Mouse (Mus musculus): ENCODE data around the gene Sema4a.
"Not testable (repeated sequence)": the region's sequence is repeated elsewhere in the genome, so short reads cannot be mapped to it uniquely, and the experiment has no call there.

Gene Sema4a

DNA sequence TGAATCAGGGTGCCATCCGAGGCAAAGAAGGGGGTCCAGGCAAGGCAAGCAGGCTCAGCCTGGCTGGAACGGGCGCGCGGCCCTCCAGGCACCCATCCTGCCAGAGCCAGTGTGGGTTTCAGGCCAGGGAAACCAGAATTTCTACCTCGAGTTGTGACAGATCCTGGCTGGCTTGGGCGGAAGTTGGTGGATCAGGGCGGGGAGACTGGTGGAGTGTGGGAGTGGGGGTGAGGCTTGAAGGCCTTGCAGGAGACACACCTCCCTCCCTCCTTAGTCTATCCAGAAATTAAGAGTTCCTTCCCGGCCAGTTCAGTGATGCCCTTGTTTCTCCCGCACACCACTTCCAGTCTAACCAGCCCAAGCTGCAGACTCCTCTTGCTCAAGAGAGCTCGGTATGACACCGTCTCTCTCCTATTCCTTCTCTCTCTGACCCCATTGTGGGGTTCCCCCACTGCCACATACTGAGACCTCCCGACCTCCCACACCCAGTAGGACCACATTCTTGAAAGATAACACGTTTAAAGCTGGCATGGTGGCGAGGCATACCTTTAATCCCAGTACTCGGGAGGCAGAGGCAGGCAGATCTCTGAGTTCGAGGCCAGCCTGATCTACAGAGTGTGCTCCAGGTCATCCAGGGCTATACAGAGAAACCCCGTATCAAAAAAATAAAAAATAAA, 5.3 kb downstream of the Sema4a start:
- no peak for DNase-seq

DNA sequence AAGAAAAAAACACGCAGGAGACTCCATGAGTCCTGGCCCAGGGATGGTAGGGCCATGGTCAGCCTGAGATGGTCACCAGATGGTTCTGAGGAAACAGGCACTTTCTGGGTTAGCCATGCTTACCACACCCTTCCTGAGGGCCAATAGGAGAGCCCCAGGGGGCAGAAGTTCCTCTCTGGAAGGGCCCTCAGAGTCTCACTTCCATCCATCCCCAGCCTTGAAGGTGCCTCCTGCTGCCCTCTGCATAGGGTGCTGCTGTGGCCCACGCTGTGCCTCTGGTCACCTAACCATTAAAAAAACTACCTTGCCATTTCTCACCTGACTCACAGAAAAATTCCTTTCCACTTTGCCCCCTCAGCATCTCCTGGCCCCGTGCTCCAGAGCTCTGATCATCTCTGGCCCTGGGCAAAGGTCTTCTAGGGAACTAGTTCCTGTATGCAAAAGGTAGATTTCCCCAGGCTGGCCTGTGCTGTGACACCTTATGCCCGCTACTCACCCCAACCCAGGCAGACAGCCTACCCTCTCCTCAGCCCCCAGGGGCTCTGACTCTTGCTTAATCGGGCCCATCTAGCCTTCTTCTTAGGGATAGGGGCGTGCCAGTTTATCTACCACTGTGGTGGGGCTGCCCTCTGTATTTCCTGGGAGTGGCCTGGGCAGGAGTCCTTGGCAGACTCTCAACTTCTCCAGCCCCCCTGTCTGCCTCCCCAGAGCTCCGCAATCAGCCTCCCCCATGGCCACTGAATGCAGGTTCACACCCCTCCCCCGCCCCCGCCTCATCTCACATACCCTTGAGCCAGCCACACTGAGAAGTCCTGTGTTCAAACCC, 6.0 kb downstream of the Sema4a start:
- no peak for DNase-seq

DNA sequence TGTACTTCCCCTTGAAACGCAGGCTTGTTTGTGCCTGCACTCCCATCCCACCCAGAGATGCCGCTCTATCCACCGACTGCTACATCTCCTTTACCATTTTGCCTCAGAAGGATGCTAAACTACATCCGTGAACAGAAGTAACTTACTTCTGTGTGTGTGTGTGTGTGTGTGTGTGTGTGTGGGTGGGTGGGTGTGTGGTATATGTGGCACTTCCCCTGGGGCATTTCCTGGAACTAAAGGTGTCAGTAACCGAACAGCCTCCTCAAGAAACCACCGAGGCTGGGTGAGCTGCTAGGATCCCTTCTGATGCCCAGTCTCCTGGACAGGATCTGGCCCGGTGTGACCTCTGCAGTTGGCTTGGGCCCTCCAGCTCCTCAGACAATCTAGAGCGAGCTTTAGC, 7.0 kb downstream of the Sema4a start:
- no peak for DNase-seq

DNA sequence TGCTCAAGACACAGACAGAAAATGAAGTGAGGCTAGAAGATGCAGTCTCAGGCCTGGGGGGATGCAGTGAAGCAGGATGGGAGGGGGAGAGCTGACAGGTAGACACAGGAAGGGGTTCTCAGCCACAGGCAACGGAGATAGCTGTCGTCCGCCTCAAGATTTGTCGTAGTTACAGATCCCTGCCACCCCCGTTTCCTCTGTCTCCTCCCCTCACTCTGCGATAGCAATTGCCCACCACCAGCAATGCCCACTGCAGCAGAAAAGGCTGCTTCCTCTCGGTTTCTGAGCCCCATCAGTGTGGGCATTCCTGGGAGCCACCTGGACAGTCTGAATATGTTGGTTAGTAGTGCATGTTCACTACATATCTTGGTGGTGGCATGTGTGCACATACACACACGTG, 7.6 kb downstream of the Sema4a start:
- DNase-seq, result no peak

DNA sequence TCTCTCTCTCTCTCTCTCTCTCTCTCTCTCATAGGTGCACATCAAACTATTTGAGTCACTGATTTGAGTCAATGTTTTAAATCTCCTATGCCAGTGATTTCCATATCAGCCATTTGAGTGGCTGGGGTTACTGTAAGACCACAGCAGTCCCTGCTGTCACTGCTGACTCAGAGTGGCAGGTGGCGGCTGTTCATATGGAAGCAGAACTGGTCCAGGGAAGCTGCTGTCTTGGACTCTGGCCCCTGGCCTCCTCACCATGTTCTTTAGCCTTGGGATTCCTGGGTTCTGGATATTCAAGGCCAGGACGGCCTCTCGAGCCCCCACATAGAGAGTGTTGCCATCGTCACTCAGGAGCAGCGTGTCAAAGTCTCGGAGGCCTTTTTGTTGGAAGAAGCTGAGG, 8.3 kb downstream of the Sema4a start:
- DNase-seq, result no peak

DNA sequence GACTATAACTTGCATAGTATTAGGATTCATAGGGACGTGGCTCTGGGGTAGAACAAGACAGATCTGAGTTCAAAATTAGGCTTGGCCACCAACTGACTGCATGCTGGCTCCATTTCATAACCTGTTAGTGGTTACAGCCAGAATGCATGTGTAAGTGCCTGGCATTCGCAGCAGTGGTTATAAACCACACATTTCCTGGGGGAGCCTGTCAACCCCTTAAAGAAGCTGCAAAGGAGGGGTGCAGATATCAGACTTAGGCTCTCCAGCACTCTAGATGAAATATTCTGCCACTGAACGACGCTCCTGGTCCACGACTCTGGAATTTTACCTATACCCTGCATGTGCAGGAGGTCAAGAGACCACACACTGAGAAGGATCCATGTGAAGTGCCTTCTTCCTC, 8.7 kb downstream of the Sema4a start:
- no peak for DNase-seq

DNA sequence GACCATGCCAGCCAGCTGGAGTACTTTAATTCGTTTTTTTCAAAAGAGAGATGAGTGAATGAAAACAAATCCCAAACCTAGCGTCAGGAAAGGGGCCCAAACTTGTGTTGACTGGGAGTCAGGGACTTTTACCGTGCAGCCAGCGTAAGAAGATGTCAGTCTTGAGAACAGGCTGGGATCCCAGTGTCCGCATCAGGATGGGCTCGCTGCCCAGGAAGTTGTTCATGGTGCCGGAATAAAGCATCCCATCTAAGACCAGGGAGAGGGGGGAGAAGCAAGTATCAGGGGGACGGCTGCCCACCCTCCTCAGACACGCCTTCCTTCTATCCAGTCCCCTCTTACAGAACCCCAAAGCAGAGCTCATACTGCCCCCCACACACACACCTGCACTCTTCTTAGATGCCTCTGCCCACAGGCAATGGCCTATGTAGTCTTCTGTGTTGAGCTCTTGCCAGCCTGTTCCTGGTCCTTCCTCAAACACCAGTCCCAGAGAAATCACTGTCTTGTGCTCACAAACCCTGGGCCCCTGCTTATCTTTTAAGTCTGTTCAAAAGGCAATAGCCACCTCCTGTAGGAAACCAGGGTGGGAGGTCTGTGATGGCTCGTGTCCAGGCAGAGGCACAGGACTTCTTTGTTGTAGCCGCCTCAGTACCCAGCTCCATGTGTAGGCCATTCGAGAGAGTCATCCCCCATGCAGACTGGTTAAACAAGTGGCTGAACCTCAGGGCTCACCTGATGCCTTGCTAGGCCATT, 10.4 kb downstream of the Sema4a start:
- no peak for DNase-seq

DNA sequence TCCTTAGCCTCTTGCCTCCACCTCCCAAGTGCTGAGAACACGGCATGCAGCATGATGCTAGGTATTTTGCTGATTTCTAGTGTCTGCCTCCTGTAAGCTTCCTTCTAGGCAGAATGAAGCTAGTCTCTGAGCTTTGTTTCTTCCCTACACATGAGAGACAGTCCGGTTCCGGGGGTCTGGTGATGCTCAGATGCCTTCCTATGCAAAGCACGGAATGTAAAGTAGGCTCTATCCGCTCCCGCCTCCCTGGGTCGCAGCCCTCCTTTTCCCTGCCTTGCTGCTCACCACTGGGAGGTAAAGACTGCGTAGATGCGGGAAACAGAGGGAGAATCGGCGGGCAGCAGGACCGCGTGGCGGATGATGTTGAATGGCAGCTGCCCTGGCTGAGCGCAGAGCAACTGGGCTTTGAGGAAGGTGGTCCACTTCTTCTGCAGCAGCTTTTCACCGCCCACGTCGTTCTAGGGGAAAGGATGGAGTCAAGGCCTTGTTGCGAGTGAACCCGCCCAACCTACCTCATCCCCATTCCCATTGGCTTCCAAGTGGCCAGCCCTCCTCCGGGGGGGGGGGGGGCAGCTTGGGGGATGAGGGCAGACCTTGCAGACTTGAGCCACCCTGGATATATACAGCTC, 11.5 kb downstream of the Sema4a start:
- no peak for DNase-seq

DNA sequence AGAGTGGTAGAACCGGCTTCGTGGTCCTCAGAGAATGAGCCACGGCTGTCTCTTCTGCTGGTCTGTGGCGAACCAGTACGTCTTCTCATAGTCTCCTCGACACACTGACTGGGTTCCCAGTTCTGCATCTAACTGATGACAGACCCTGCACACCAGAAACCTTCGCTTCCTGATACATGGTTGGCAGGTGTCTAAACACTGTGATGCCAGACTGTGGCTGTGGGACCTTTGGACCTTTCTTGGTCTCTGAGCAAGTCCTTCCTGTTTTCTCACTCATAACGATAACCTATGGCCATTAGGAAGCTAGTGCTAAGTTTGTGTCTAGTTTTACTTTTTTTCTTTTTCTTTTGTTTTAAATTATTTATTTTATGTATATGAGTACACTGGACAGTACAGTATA, 12.5 kb downstream of the Sema4a start:
- no peak for DNase-seq

DNA sequence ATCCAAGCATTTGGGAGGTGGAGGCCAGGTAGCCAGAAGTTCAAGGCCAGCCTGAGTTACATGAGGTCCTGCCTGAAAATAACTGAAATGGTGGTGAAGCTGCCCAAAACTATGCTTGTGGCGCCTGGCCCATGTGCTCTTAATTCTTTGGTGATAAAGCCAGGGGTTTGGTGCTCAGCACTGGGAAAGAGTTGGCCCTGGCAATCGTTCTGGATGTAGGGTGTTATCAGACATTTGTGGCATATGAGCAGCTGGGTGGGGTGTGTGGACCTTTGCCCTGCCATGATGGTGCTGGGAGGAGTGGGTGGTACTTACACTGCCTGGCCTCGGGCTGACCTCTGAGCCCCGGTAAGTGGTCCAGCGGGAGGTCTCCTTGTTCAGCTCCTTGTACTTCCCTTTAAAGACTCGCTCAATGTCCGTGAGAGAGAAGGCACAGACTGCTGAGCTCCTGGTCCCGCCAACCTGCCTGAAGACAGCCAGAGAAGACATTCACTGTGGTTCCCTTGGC, 13.3 kb downstream of the Sema4a start:
- no peak for DNase-seq

DNA sequence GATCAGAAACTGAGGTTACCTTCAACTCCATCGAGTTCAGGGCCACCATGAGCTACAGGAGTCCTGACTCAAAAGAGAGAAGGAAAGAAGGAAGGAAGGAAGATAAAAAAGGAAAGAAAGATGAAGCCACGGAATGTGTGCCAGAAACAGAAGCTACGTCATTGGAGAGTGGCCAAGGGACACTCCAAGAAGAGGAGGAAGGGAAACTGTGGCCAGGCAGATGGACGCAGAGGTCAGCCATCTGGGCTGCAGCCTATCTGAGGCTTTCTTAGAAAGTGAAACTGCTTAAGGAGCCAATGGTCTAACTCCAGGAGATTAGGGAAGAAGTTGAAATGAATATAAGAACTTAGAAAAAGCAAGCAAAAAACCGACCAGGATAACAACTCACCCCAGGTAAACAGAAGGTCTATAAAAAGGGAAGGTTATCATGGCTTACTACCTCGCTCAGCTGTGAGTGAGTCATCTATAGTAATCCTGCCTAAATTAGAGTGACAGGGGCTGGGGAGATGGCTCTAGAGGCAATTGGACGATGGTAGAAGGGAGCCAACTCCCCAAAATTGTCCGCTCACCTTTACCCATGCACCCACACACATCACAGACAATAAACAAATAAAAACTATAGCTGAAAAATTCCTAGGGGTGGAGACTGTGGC, 14.4 kb downstream of the Sema4a start:
- DNase-seq, result no peak

DNA sequence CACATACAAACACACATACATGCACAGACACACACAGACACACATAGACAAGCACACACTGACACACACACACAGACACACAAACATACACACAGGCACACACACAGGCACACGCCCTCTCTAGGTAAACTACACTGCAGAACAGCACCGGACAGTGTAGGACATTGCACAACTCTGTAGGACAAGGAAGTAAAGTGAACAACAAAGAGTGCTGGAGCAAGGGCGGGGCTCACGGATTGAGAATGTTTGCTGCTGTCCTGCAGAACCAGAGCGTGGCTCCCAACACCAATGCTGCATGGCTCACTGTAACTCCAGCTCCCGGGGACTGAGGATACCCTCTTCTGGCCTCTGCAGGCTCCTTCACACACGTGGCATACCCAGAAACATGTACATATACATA, 18.1 kb downstream of the Sema4a start:
- DNase-seq, result no peak

DNA sequence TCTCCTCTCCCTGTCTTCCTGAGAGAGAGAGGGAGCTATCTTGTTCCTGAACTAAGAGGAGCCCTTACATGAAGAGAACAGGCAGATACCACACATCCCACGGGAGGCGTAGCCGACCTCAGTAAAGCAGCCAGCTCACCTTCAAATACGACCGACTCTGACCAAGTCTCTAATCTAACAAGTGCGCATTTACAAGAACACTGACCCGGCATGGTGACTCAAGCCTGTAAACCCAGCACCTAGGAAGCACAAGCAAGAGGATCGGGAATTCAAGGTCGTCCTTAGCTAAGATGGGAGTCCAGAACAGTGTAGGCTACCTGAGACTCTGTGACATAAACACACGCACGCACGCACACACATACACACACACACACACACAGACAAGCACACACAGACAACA, 18.5 kb downstream of the Sema4a start:
- DNase-seq, result no peak

DNA sequence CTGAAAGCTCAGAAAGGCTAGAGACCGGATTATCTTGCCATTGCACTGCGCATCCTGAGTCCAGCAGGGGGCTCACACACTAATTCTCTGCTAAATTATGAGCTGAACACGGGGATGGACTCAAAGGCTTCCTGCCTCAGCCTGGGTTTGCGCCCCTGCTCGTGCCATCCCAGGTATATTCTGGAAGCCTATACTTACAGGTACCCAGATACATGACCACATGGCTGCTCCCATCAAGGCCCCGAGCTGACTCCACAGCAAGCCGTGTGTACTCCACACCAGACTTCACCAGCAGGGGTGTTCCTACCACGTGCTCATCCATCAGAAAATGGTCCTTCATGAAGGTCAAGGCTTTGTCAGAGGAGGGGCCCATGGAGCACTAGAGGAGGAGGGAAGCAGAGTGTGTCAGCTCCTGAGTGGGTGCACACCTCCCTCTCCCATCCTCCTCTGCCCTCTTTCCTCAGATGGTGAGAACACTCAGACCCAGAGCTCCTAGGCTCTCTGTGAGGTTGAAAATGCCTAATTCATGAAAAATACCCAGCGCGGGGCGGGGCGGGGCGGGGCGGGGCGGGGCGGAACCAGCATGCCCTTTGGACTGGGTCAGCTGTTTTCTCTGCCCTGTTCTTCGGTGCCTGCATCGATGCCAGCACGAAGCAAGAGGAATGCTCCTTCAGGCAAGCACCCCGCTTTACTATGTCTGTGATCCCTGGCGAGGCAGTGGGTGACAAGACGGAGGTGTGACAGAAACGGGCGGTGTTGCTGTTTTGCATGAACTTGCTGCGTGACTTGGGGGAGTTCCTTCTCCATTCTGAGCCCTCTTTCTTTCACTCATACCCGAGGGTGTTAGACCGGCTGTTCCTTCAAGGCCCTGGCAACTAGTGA, 20.2 kb downstream of the Sema4a start:
- no peak for DNase-seq

DNA sequence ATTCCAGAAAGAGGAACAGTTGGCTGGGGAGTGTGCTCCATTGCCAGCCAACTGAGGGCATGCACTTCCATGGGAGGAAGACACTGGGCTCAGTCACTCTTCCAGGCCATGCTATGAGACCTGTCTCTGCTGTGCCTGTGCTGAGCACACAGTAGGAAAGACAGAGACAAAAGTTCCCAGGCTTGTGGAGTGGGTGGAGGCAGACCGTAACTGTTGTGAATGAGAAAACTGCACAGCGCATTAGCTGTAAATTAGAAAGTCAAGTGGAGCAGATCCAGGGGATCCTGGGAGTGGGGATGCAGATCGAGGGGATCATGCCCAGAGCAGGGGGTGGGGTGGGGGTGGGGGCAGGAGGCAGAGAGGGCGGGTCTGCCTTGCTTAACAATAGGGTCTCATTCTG, 21.4 kb downstream of the Sema4a start:
- no peak for DNase-seq

DNA sequence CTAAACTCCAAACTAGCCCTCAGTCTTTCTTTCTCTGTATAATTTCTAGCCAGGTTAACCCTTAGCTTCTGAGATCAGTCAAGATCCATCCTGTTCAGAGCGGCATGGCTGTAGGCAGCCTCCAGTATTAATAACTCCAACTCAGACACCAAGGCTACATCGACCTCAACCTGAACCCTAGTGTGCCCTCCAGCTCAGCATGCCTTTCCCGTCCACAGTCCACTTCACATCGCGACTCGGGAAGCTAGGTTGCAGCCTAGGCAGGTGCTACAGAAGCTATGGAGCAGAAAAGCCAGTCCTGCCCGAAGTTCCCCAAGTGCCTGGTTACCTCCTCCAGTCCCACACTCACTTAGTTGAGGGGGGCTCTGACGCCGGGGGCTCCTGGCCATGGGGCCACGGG, 23.5 kb downstream of the Sema4a start:
- no peak for DNase-seq

DNA sequence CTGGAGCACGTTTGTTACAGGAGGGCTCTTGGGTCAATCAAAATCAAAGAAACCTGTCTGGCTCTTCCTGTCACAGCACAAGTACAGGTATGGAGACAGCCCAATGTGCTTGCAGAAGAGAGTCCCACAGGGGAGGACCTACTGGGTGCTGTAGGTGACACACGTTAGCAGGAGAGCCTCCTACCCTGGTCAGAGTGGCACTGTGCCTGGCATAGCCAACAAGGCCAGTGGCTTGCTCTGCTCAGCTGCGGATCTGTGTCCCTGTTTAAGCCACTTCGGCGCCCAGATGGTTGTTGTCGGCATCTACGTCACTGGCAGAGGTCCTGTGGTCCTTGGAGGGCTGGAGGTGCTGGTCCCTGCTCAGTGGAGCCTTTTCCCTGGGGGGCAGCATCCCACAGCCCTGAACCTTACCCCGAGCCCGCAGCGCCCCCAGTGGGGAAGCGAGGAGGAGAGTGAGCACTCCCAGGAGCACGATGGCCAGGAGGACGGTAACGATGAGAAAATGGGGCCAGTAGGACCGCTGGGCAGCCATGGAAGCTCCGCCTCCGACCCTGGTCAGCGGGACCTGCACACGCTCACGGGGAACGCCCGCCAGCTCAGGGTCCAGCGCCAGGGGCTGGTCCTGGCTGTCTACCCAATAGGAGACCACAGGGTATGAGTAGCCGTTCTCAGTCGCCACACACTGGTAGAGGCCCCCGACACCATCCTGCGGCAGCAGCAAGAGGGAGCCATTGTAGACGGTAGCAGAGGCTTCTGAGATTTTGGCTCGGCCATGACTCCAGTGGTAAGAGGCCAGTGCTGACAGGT, 24.4 kb downstream of the Sema4a start:
- peak; percentile 58 for DNase-seq

DNA sequence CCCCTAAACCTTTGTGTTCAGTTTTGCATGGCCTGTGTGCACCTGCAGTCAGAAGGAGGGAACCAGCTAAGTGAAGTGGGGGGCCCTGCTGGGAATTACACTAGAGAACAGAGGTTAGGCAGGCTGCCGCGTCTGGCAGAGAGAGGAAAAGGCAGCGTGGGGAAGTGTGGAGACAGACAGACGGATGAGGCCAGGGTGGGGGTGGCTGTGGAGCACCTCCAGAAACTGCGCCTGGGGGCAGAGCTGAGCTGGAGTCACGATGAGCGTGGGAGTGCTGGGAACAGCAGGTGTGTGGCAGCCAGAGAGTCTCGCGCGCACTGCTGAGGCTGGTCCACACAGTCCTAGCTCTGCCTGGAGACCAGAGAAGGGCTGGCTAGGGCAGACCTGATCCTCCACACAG, 25.5 kb downstream of the Sema4a start:
- DNase-seq, result peak; percentile 84

DNA sequence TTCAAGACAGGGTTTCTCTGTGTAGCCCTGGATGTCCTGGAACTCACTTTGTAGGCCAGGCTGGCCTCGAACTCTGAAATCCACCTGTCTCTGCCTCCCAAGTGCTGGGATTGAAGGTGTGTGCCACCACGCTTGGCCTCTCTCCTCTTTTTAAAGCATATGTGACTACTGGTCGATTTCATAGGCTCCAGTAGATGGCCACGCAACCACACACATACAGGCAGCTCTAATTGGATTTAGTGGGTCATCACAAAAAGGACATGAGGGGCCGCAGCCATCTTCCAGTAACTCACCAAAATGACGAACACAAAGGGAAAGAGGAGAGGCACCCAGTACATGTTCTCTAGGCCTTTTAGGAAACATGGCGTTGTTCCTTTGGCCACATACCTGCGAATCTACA, 32.3 kb downstream of the Sema4a start:
- DNase-seq, result not testable (repeated sequence)

DNA sequence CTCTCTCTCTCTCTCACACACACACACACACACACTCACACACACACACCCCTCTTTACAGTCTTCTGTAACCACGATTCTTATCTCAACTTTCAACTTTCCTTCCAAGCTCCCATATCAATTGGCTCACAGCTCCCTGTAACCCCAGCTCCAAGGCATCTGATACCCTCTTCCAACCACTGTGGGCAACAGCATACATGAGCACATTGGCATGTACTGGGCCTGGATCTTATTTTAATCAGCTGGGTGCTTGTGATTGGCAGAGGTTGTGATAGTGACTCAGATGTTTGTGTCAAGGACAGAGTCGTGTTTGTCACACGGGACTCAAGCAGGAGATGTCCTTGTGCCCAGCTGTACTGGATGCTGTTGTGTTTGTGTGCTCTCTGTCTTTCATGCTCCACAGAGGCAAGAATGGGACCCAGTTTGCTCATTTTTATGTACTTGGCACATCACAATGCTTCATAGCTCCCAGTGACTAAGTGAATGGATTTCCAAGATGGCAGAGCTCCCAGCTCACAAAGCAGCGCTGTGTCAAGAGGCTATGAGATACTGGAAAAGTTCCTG, 33.6 kb downstream of the Sema4a start:
- DNase-seq, result no peak

All from right cerebral cortex, postnatal 25 days (tissue).